In the genomic region with DNA sequence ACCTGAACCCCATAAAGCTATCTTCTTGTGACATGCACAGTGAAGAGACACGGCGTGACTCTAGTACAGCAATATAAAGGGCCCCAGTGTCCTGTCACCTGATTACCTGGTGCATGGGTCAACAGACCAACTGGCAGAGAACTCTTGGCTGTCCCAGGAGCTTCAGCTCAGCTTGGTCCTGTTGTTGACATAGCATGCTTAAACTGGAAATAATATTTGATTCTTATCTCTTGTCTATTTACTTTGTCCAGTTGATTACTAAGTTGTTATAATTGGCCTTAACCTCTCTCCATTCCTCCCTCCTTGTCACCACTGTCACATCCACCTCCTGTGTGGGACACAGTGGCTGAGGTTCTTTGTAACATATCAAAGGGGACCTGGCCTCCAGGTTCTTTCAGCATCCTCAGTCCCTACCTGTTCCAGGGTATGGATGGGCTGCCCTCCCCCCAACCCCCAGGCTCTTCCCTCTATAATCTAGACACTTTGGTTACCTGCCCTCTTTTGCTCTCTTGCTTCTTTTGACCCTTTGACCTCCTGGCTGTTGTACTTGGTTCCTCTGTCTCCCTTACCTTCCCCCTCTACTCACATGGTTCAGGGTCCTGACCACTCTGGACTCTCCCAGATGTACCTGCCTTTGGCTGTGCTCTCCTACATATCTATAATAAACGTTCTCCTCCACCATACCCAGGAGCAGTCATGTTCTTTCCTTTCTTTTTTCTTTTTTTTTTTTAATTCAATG, we compare ENCODE assay signal across 30 mouse cellular contexts. TPM values are rescaled to one million over a fixed set of nuclear protein-coding genes. Genes with fewer than 3 reads are reported as not detected.
DNase-seq lines count a peak whose midpoint lies in the region; ATAC-seq and TF ChIP-seq lines count a peak whose summit lies in the region.
"Had no signal": no experiment of that assay in that cellular context is flagged by ENCODE, and none has a peak within 500 bp of the region (broad histone marks: within the 10 kb centered on the region; RNA-seq: fewer than 3 reads in every experiment).

No protein-coding gene starts in this region.

- H3K27ac ChIP-seq in intestine, embryonic 16.5 days (ENCODE audit: low read length): peak overlapping the region; percentile 21; the same call in 1 of the 2 replicates
- no peak overlapping the region for H3K27ac ChIP-seq in intestine, embryonic 15.5 days
- H3K27ac ChIP-seq in intestine, postnatal 0 days (ENCODE audit: low read depth, low read length): peak overlapping the region; percentile 51
- H3K27ac ChIP-seq in liver, embryonic 16.5 days (ENCODE audit: low read length): peak overlapping the region; percentile 17; the same call in 1 of the 2 replicates
- no peak overlapping the region for H3K27ac ChIP-seq in stomach, embryonic 16.5 days (ENCODE audit: low read length)
- H3K27ac ChIP-seq: embryonic facial prominence, embryonic 12.5 days; embryonic facial prominence, embryonic 15.5 days; hindbrain, embryonic 10.5 days; hindbrain, embryonic 13.5 days had no signal

- no peak for DNase-seq in spleen, postnatal 14 days (ENCODE audit: low spot score in 2 of 2)
- DNase-seq in frontal cortex, postnatal 14 days (ENCODE audit: low spot score in 2 of 2): no peak
- DNase-seq: adrenal gland, postnatal 10 days; adrenal gland, postnatal 36 days; B cell, adult 2 months; cerebellum, adult 18-20 months; cerebellum, adult 9-10 months; cerebellum, postnatal 25 days; gastrocnemius, postnatal 10 days; gastrocnemius, postnatal 36 days; heart, postnatal 36 days had no signal

- TF ChIP-seq CTCF in intestine, postnatal 0 days (IDR thresholded peaks at IDR 0.05; ENCODE audit: low read depth): no peak

- H3K9ac ChIP-seq in intestine, embryonic 16.5 days (ENCODE audit: low read depth, low read length): no peak overlapping the region
- no peak overlapping the region for H3K9ac ChIP-seq in intestine, embryonic 15.5 days
- H3K9ac ChIP-seq in intestine, postnatal 0 days (ENCODE audit: low read depth, low read length): no peak overlapping the region
- no peak overlapping the region for H3K9ac ChIP-seq in liver, embryonic 16.5 days (ENCODE audit: low read depth, low read length)
- no peak overlapping the region for H3K9ac ChIP-seq in stomach, embryonic 16.5 days (ENCODE audit: low read length)
- H3K9ac ChIP-seq: embryonic facial prominence, embryonic 12.5 days; embryonic facial prominence, embryonic 15.5 days; hindbrain, embryonic 13.5 days had no signal

- no peak overlapping the region for H3K4me2 ChIP-seq in intestine, embryonic 16.5 days (ENCODE audit: low read depth, low read length)
- H3K4me2 ChIP-seq in intestine, embryonic 15.5 days (replicated peaks): no peak overlapping the region
- no peak overlapping the region for H3K4me2 ChIP-seq in intestine, postnatal 0 days (replicated peaks; ENCODE audit: low read depth)
- H3K4me2 ChIP-seq in liver, embryonic 16.5 days (ENCODE audit: low read depth, low read length): no peak overlapping the region
- no peak overlapping the region for H3K4me2 ChIP-seq in stomach, embryonic 16.5 days (ENCODE audit: low read depth, low read length)
- H3K4me2 ChIP-seq: embryonic facial prominence, embryonic 12.5 days; embryonic facial prominence, embryonic 15.5 days; heart, embryonic 11.5 days; hindbrain, embryonic 13.5 days had no signal

- H3K36me3 ChIP-seq in intestine, embryonic 16.5 days (ENCODE audit: control insufficient read depth, insufficient read depth, low read length): no peaks in the 10 kb centered on the region
- no peaks in the 10 kb centered on the region for H3K36me3 ChIP-seq in intestine, embryonic 15.5 days
- no peaks in the 10 kb centered on the region for H3K36me3 ChIP-seq in intestine, postnatal 0 days (ENCODE audit: control insufficient read depth, insufficient read depth)
- H3K36me3 ChIP-seq in liver, embryonic 16.5 days (ENCODE audit: control insufficient read depth, insufficient read depth): no peaks in the 10 kb centered on the region
- no peaks in the 10 kb centered on the region for H3K36me3 ChIP-seq in stomach, embryonic 16.5 days (ENCODE audit: control insufficient read depth, insufficient read depth, low read length)
- H3K36me3 ChIP-seq: embryonic facial prominence, embryonic 12.5 days; embryonic facial prominence, embryonic 15.5 days; G1E; hindbrain, embryonic 10.5 days; hindbrain, embryonic 13.5 days had no signal

- H3K4me3 ChIP-seq in intestine, embryonic 16.5 days (ENCODE audit: low read length): no peak overlapping the region
- H3K4me3 ChIP-seq in intestine, embryonic 15.5 days (replicated peaks): no peak overlapping the region
- no peak overlapping the region for H3K4me3 ChIP-seq in intestine, postnatal 0 days (ENCODE audit: low read depth, low read length)
- no peak overlapping the region for H3K4me3 ChIP-seq in liver, embryonic 16.5 days (ENCODE audit: low read depth, low read length)
- no peak overlapping the region for H3K4me3 ChIP-seq in stomach, embryonic 16.5 days (replicated peaks; ENCODE audit: low read length)
- H3K4me3 ChIP-seq: embryonic facial prominence, embryonic 12.5 days; embryonic facial prominence, embryonic 15.5 days; hindbrain, embryonic 10.5 days; hindbrain, embryonic 13.5 days had no signal

- 63% methylated on average over 3 of the region's 3 CpGs for WGBS in intestine, embryonic 16.5 days
- WGBS in intestine, embryonic 15.5 days: 61% methylated on average over 3 of the region's 3 CpGs
- 45% methylated on average over 3 of the region's 3 CpGs for WGBS in intestine, postnatal 0 days
- 54% methylated on average over 3 of the region's 3 CpGs for WGBS in liver, embryonic 16.5 days (ENCODE audit: insufficient replicate concordance)
- 69% methylated on average over 3 of the region's 3 CpGs for WGBS in stomach, embryonic 16.5 days

- ATAC-seq in intestine, embryonic 16.5 days: peak; percentile 47
- ATAC-seq in intestine, embryonic 15.5 days: no peak
- 0 out of 2 replicates have a peak, but pooled peaks have one; percentile 42 for ATAC-seq in intestine, postnatal 0 days
- peak; percentile 42 for ATAC-seq in liver, embryonic 16.5 days (ENCODE audit: low read depth)
- 0 out of 2 replicates have a peak, but pooled peaks have one; percentile 33 for ATAC-seq in stomach, embryonic 16.5 days (ENCODE audit: insufficient read depth, low FRiP score)
- no peak for ATAC-seq in monocyte, adult 5-6 weeks (replicated peaks; ENCODE audit: insufficient number of reproducible peaks, low FRiP score, low TSS enrichment, poor library complexity, severe bottlenecking)
- ATAC-seq: forebrain, embryonic 14.5 days; hindbrain, embryonic 16.5 days; Patski had no signal

- peaks cover 3% of the 10 kb centered on the region for H3K4me1 ChIP-seq in intestine, embryonic 16.5 days (ENCODE audit: control insufficient read depth, insufficient read depth, low read length)
- no peaks in the 10 kb centered on the region for H3K4me1 ChIP-seq in intestine, embryonic 15.5 days (replicated peaks)
- 0 out of 2 replicates have a peak, but pooled peaks cover 5% of the 10 kb centered on the region for H3K4me1 ChIP-seq in intestine, postnatal 0 days (replicated peaks; ENCODE audit: control insufficient read depth, insufficient read depth, low read length)
- peaks cover 31% of the 10 kb centered on the region for H3K4me1 ChIP-seq in liver, embryonic 16.5 days (ENCODE audit: control insufficient read depth, low read depth, low read length)
- H3K4me1 ChIP-seq in stomach, embryonic 16.5 days (ENCODE audit: control insufficient read depth, insufficient read depth, low read length): no peaks in the 10 kb centered on the region
- H3K4me1 ChIP-seq: embryonic facial prominence, embryonic 12.5 days; embryonic facial prominence, embryonic 15.5 days; hindbrain, embryonic 10.5 days; hindbrain, embryonic 13.5 days had no signal

- H3K27me3 ChIP-seq in intestine, embryonic 16.5 days (replicated peaks; ENCODE audit: control insufficient read depth, insufficient read depth, low read length): no peaks in the 10 kb centered on the region
- no peaks in the 10 kb centered on the region for H3K27me3 ChIP-seq in intestine, embryonic 15.5 days (replicated peaks)
- H3K27me3 ChIP-seq in intestine, postnatal 0 days (replicated peaks; ENCODE audit: control insufficient read depth, insufficient read depth, low read length): no peaks in the 10 kb centered on the region
- H3K27me3 ChIP-seq in liver, embryonic 16.5 days (ENCODE audit: control insufficient read depth, insufficient read depth, low read depth, low read length): no peaks in the 10 kb centered on the region
- H3K27me3 ChIP-seq in stomach, embryonic 16.5 days (ENCODE audit: control insufficient read depth, insufficient read depth, low read length): no peaks in the 10 kb centered on the region
- H3K27me3 ChIP-seq: CH12.LX; embryonic facial prominence, embryonic 12.5 days; embryonic facial prominence, embryonic 15.5 days; hindbrain, embryonic 13.5 days; Patski had no signal

- H3K9me3 ChIP-seq in intestine, embryonic 16.5 days (ENCODE audit: control insufficient read depth, low read length): no peaks in the 10 kb centered on the region
- H3K9me3 ChIP-seq in intestine, embryonic 15.5 days: no peaks in the 10 kb centered on the region
- no peaks in the 10 kb centered on the region for H3K9me3 ChIP-seq in intestine, postnatal 0 days (ENCODE audit: control insufficient read depth)
- no peaks in the 10 kb centered on the region for H3K9me3 ChIP-seq in liver, embryonic 16.5 days (replicated peaks; ENCODE audit: control insufficient read depth, low read length)
- H3K9me3 ChIP-seq in stomach, embryonic 16.5 days (replicated peaks; ENCODE audit: control insufficient read depth, low read length): no peaks in the 10 kb centered on the region
- H3K9me3 ChIP-seq: embryonic facial prominence, embryonic 12.5 days; embryonic facial prominence, embryonic 15.5 days; G1E; hindbrain, embryonic 10.5 days; hindbrain, embryonic 13.5 days had no signal

RNA-seq across cellular contexts. Expression of gene Srsf5, which starts 13.7 kb away (rescaled TPM):
- 466 and 492 TPM in 2 replicates for polyA plus RNA-seq in intestine, embryonic 16.5 days (2015; fragmentation: Nextera tagmentation; extraction: Ambion mirVana)
- 515 and 607 TPM in 2 replicates for polyA plus RNA-seq in intestine, embryonic 15.5 days (2015; fragmentation: Nextera tagmentation; extraction: Ambion mirVana)
- polyA plus RNA-seq in intestine, postnatal 0 days (2015; fragmentation: Nextera tagmentation; extraction: Ambion mirVana): 261 and 328 TPM in 2 replicates
- 273 and 294 TPM in 2 replicates for polyA plus RNA-seq in liver, embryonic 16.5 days (2015; fragmentation: Nextera tagmentation; extraction: Ambion mirVana)
- polyA plus RNA-seq in stomach, embryonic 16.5 days (2015; fragmentation: Nextera tagmentation; extraction: Ambion mirVana): 526 and 551 TPM in 2 replicates
- 2,019 to 2,319 TPM (median 2,246 TPM) in 3 replicates for total RNA-seq in monocyte, adult 5-6 weeks (2017)

RNA-seq across cellular contexts. Expression of gene Slc10a1, which starts 36.9 kb away (rescaled TPM):
- polyA plus RNA-seq in intestine, embryonic 16.5 days (2015; fragmentation: Nextera tagmentation; extraction: Ambion mirVana): 0.48 and 0.70 TPM in 2 replicates
- polyA plus RNA-seq in intestine, embryonic 15.5 days (2015; fragmentation: Nextera tagmentation; extraction: Ambion mirVana): 0.36 and 0.47 TPM in 2 replicates
- 0.43 and 0.56 TPM in 2 replicates for polyA plus RNA-seq in intestine, postnatal 0 days (2015; fragmentation: Nextera tagmentation; extraction: Ambion mirVana)
- polyA plus RNA-seq in liver, embryonic 16.5 days (2015; fragmentation: Nextera tagmentation; extraction: Ambion mirVana): 27.0 and 39.5 TPM in 2 replicates
- polyA plus RNA-seq in stomach, embryonic 16.5 days (2015; fragmentation: Nextera tagmentation; extraction: Ambion mirVana): 0.84 and 1.3 TPM in 2 replicates
- 3.2 TPM in 1 of 3 replicates, not detected in the others for total RNA-seq in monocyte, adult 5-6 weeks (2017)
- total RNA-seq: adrenal gland, adult 18-20 months; adrenal gland, postnatal 36 days; gastrocnemius, postnatal 36 days; granulocyte monocyte progenitor cell, adult 5-6 weeks; heart, adult 8-10 months; heart, postnatal 36 days had no signal
- polyA plus RNA-seq: G1E had no signal

Comparison
In these comparisons a context has a peak if more than half of its experiments do, and no peak if none do; other contexts are left out.
1. ATAC-seq: peak in intestine, embryonic 16.5 days (single experiment), intestine, postnatal 0 days (single experiment), liver, embryonic 16.5 days (single experiment) and stomach, embryonic 16.5 days (single experiment); none in intestine, embryonic 15.5 days (single experiment) and monocyte, adult 5-6 weeks (single experiment).
2. H3K27ac ChIP-seq: peak in intestine, embryonic 16.5 days (single experiment), intestine, postnatal 0 days (single experiment) and liver, embryonic 16.5 days (single experiment); none in intestine, embryonic 15.5 days (single experiment) and stomach, embryonic 16.5 days (single experiment).
3. RNA of gene Slc10a1, which starts 36.9 kb away (polyA plus RNA-seq): 27.0 to 39.5 TPM in liver, embryonic 16.5 days; 0.84 to 1.3 TPM in stomach, embryonic 16.5 days, 0.48 to 0.70 TPM in intestine, embryonic 16.5 days, 0.43 to 0.56 TPM in intestine, postnatal 0 days and 0.36 to 0.47 TPM in intestine, embryonic 15.5 days; every median in the first group is over 10 times any median in the second.